Mouse (Mus musculus) gastrocnemius, postnatal 14 days (tissue): Measurements from ENCODE around the gene Gpr31b. TPM values are rescaled to one million over a fixed set of nuclear protein-coding genes. Genes with fewer than 3 reads are reported as not detected.

Experiments used
- total RNA-seq, 2 experiments: library from RNA; stranded (reverse); gene quantifications; 2 replicates each; pipeline ENCODE4 v1.2.3; 2021

Gene Gpr31b
- total RNA-seq, 2 experiments from 2014 or later: not detected

Other genes with a start within 250 kb of the Gpr31b start
- under 1 TPM; 0.18 to 0.90 TPM for gene Mas1, start 184.2 kb downstream of the Gpr31b start, total RNA-seq
- gene Mrgprh, start 176.3 kb downstream of the Gpr31b start, total RNA-seq: 1 to 10 TPM; 1.8 to 2.1 TPM
- gene Pnldc1, start 142.1 kb downstream of the Gpr31b start, total RNA-seq: under 1 TPM; 0.14 to 0.91 TPM
- 100 to 1,000 TPM; 205 to 212 TPM for gene Tcp1, start 136.6 kb downstream of the Gpr31b start, total RNA-seq
- 10 to 100 TPM; 86.2 to 87.2 TPM for gene Mrpl18, start 136.0 kb downstream of the Gpr31b start, total RNA-seq
- gene Acat3, start 111.7 kb downstream of the Gpr31b start, total RNA-seq: not detected
- gene Acat2, start 91.5 kb downstream of the Gpr31b start, total RNA-seq: 1 to 10 TPM; 4.7 to 6.4 TPM
- 10 to 100 TPM; 27.9 to 31.2 TPM for gene Wtap, start 58.1 kb downstream of the Gpr31b start, total RNA-seq
- 100 to 1,000 TPM; 302 to 371 TPM for gene Sod2, start 45.5 kb downstream of the Gpr31b start, total RNA-seq
- gene Tcp10b, start 8.8 kb upstream of the Gpr31b start, total RNA-seq: under 1 TPM; 0.27 to 0.35 TPM
- gene Unc93a, start 79.5 kb upstream of the Gpr31b start, total RNA-seq: not detected
- not detected for gene Smok2a, start 168.9 kb upstream of the Gpr31b start, total RNA-seq
- not detected for gene Smok2b, start 178.0 kb upstream of the Gpr31b start, total RNA-seq